Mouse (Mus musculus) neural tube, embryonic 11.5 days (tissue): ENCODE measurements around the gene Jarid2. TPM values are rescaled to one million over a fixed set of nuclear protein-coding genes. Genes with fewer than 3 reads are reported as not detected.
"Not testable (repeated sequence)": the region's sequence is repeated elsewhere in the genome, so short reads cannot be mapped to it uniquely, and the experiment has no call there.

Experiments
- ATAC-seq: fragments of 200-750 bp; cut with Nextera tagmentation; 2 replicates; pipeline ENCODE4 v1.8.0; 2017; ENCODE audit warnings: moderate number of reproducible peaks, mild to moderate bottlenecking, moderate TSS enrichment, moderate library complexity; ENCODE audit not compliant: insufficient read depth, low FRiP score, low TSS enrichment
- DNase-seq: peaks from one replicate; pipeline ENCODE4 v3.0.0-alpha.2; 2015; ENCODE audit warnings: low spot score
- H3K27ac ChIP-seq: fragments of 300-500 bp; sonication (generic); 2 replicates; pipeline ENCODE4 v1.5.1; 2014; ENCODE audit warnings: low read depth, mild to moderate bottlenecking, low read length
- H3K27me3 ChIP-seq: fragments of 300-500 bp; sonication (generic); 2 replicates; pipeline ENCODE4 v1.6.1; 2014; ENCODE audit warnings: mild to moderate bottlenecking, low read length, mixed read lengths; ENCODE audit not compliant: control insufficient read depth, insufficient read depth
- H3K36me3 ChIP-seq: fragments of 300-500 bp; sonication (generic); 2 replicates; pipeline ENCODE4 v1.6.1; 2014; ENCODE audit warnings: mild to moderate bottlenecking, low read length, moderate library complexity, mixed read lengths; ENCODE audit not compliant: control insufficient read depth, insufficient read depth
- H3K4me1 ChIP-seq: fragments of 300-500 bp; sonication (generic); 2 replicates; pipeline ENCODE4 v1.6.1; 2014; ENCODE audit warnings: low read length, mixed read lengths; ENCODE audit not compliant: control insufficient read depth, insufficient read depth
- H3K4me2 ChIP-seq: fragments of 300-500 bp; sonication (generic); 2 replicates; pipeline ENCODE4 v1.6.1; 2014; ENCODE audit warnings: low read depth, mild to moderate bottlenecking, moderate library complexity
- H3K4me3 ChIP-seq: fragments of 300-500 bp; sonication (generic); 2 replicates; pipeline ENCODE4 v1.5.1; 2014; ENCODE audit warnings: low read depth, low read length
- H3K9ac ChIP-seq: fragments of 300-500 bp; sonication (generic); 2 replicates; pipeline ENCODE4 v1.6.1; 2014; ENCODE audit warnings: mild to moderate bottlenecking, low read length
- H3K9me3 ChIP-seq: fragments of 300-500 bp; sonication (generic); 2 replicates; pipeline ENCODE4 v1.6.1; 2016; ENCODE audit warnings: low read length; ENCODE audit not compliant: control insufficient read depth
- WGBS: fragments of 180-500 bp; shearing (Covaris S2); extraction: QIAGEN DNeasy Blood & Tissue Kit; methylation state at CpG from one replicate; pipeline ENCODE4 v1.1.7; 2014; 5-methylcytosine and 5-hydroxymethylcytosine counted together
- polyA plus RNA-seq: library from polyadenylated mRNA; unstranded; fragments of >200 nt; fragmentation: Nextera tagmentation; extraction: Ambion mirVana; gene quantifications from 2 replicates; pipeline ENCODE4 v1.2.1, GENCODE M21; 2014

The Jarid2 gene
- polyA plus RNA-seq, 1 experiment from 2014 or later, result 47.9 TPM

DNA sequence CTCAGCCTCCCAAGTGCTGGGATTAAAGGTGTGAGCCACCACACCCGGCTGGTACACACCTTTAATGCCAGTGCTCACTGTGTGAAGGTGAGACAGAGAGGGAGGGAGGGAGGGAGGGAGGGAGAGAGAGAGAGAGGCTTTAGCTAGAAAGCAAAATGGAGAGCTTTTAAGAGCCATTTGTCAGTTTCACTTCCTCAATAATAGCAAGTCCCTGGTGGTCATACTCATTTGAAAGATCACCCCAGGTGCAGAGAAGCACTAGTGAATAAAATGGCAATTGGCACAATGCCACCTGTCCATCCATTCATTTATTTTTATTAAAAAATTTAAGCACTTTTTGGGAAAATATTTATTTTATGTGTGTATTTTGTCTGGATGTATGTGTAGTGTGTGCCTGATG lies 9.2 kb upstream of the Jarid2 start:
- Histone ChIP-seq H3K4me2 (no peak overlapping the region), H3K36me3 (no peaks in the 10 kb centered on the region), H3K4me1 (no peaks in the 10 kb centered on the region), H3K9me3 (no peaks in the 10 kb centered on the region), H3K27ac (no peak overlapping the region), H3K4me3 (no peak overlapping the region), H3K27me3 (no peaks in the 10 kb centered on the region), H3K9ac (no peak overlapping the region)
- DNase-seq (no peak), ATAC-seq (no peak)
- 84% methylated on average over 1 of the region's 1 CpGs for WGBS

DNA sequence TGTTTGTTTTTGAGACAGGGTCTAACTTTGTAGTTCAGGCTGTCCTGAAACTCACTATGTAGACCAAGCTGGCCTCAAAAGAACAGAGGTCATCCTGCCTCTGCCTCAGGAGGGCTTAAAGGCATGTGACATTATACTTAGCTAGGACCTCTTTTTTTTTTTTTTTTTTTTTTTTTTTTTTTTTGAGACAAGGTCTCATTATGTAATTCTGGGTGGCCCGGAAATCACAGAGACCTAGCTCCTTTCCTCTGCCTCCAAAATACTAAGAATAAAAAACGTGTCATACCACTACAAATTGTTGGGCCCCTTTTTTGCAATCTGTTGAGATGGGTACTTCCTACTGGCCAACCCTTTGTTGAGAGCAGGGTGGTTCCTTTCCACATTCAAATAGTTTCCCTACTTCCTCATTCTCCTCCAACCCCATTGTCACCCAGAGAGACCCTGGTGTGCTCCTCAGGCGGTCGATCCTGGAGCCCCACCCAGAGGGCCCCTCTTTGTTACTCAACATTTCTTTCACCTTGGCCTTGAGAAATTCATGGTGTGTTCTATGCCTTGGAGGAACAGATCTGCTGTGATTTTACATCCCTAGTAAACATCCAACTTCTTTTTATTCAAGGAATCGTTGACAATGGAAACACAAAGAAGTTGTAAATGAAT lies 7.3 kb upstream of the Jarid2 start:
- ATAC-seq (no peak), DNase-seq (no peak)
- Histone ChIP-seq H3K9ac (no peak overlapping the region), H3K9me3 (no peaks in the 10 kb centered on the region), H3K4me2 (no peak overlapping the region), H3K27me3 (no peaks in the 10 kb centered on the region), H3K27ac (no peak overlapping the region), H3K36me3 (no peaks in the 10 kb centered on the region), H3K4me3 (no peak overlapping the region), H3K4me1 (no peaks in the 10 kb centered on the region)
- WGBS, result 71% methylated on average over 5 of the region's 5 CpGs

DNA sequence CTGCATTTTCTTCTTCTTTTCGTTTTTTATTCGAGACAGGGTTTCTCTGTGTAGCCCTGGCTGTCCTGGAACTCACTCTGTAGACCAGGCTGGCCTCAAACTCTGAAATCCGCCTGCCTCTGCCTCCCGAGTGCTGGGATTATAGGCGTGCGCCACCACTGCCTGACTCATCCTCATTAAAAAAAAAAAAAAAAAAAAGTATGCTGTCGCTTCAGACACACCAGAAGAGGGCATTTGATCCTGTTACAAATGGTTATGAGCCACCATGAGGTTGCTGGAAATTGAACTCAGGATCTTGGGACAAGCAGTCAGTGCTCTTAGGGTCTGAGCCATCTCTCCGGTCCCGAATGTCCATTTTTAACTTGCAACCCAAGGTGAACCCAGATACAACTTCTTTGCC lies 5.8 kb upstream of the Jarid2 start:
- H3K27me3 ChIP-seq, ATAC-seq, H3K9ac ChIP-seq, H3K4me1 ChIP-seq, H3K4me3 ChIP-seq, H3K27ac ChIP-seq, DNase-seq, H3K36me3 ChIP-seq, H3K4me2 ChIP-seq, H3K9me3 ChIP-seq: not testable (repeated sequence)
- 87% methylated on average over 9 of the region's 9 CpGs for WGBS

- 22% methylated on average over 1 of the region's 1 CpGs for WGBS
Measured at GRCm38 (mm10) chr13:44728145-44728880, 961 bp upstream of the Jarid2 start.

DNA sequence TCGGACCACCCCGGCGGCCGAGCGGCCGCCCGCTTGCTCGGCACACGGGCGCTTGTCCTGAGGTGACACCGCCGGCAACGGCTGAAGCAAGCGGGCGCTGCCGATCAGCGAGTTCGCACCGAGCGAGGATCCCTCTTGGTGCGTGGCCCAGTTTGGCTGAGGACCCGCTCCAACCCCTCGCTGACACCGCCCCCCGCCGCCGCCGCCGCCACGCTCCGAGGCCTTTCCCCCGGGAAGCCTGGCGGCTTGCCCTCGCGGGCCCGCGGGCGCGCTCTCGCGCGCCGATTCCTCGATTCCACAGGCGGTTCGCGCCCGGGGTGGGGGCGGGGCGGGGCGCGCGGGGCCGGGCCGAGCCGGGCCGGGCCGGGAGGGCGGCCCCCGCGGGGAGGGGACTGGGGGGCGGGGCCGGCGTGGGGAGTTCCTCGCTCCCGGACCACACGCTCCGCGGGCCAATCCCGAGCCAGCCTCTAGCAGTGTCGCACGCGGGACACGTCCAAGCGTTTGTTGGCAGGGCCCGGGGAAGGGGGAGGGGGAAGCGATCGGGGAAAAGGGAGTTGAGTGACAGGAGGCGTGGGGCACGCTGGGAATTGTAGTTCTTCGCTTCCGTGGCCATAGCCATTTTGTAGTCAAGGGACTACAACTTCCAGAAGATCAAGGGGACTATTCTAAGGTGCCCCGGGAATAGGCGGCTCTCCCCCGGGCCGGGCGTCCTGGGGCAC lies 1.0 kb downstream of the Jarid2 start:
- DNase-seq, result peak; percentile 98
- under 1% methylated on average over 57 of the region's 87 CpGs for WGBS

More at GRCm38 (mm10) chr13:44728145-44728880, 961 bp upstream of the Jarid2 start:
- ATAC-seq (no peak), DNase-seq (no peak)
- Histone ChIP-seq H3K4me1 (peaks cover 3% of the 10 kb centered on the region), H3K27ac (no peak overlapping the region), H3K36me3 (no peaks in the 10 kb centered on the region), H3K27me3 (no peaks in the 10 kb centered on the region), H3K4me3 (no peak overlapping the region), H3K9me3 (no peaks in the 10 kb centered on the region), H3K4me2 (no peak overlapping the region), H3K9ac (no peak overlapping the region)

DNA sequence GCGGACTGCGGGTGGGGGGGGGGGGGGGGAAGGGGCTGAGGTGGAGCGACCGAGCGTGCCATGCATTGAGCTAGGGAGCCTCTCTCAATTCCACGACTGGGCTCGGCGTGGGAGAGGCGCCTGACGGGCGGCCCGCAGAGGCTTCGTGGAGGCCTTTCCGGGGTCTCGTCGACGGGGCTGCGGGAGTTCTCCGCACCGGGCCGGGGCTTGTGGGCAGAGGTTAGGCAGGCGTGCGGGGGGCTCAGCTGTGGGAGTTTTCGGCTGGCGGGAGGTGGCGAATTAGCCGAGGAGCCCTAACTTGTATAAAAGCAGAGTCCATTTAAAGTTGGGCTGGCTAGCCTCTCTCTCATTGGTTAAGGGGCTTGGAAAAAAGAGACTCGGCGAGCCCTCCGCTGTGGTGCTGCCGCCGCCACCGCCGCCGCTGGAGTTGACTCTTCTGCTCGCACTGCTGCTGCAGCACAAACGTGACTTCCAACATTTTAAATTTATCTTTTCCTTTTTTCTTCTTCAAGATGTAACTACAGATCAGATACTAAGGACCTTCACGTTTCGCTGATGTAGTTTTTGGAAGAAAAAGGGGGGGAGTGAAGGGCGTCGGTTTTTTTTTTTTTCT lies 1.8 kb downstream of the Jarid2 start:
- Histone ChIP-seq H3K4me3 (peak overlapping the region; percentile 72), H3K4me1 (peaks cover 15% of the 10 kb centered on the region)
- ATAC-seq, result peak; percentile 68

More for the DNA sequence above, 1.0 kb downstream of the Jarid2 start:
- H3K4me1 ChIP-seq, result peaks cover 15% of the 10 kb centered on the region
- peak; percentile 96 for ATAC-seq
- peak overlapping the region; percentile 72 for H3K4me3 ChIP-seq
- H3K27ac ChIP-seq, result peak overlapping the region; percentile 85
- no peaks in the 10 kb centered on the region for H3K27me3 ChIP-seq
- H3K36me3 ChIP-seq, result no peaks in the 10 kb centered on the region
- no peaks in the 10 kb centered on the region for H3K9me3 ChIP-seq
- H3K9ac ChIP-seq, result peak overlapping the region; percentile 84
- H3K4me2 ChIP-seq, result peak overlapping the region; percentile 97

DNA sequence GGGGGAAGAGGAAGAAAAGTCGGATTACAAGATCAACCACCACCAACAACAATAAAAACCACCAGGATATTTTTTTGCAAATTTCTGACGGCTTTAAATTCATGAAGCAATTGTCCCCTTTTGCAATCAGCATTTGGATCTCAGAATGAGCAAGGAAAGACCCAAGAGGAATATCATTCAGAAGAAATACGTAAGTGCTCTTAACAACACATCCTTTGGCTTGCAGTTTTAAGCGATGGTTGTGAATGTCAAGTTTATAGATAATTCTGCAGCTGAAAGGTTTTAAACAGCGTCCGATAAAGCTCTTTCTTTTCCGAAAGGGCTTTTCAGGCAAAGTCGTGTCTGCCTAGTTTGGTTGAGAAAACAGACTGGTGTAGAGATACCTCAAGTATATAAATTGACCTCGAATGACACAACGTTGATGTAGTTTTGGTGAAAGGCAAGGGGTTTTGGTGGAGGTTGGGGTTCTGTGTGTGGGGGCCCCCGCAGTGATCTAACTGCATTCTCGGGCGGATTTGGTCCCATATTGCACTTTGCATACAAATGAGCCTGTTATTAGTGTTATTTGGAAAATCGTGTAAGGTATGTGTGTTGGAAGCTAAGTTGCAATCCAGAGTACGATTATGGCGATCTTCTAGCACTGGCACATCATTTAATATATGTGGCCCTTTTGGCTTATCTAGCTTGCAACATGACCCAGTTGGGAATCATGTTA lies 2.6 kb downstream of the Jarid2 start:
- Histone ChIP-seq H3K9me3 (no peaks in the 10 kb centered on the region), H3K4me1 (peaks cover 15% of the 10 kb centered on the region), H3K27me3 (no peaks in the 10 kb centered on the region), H3K4me3 (peak overlapping the region; percentile 72), H3K4me2 (peak overlapping the region; percentile 73), H3K27ac (0 out of 2 replicates have a peak overlapping the region, but pooled peaks have one; percentile 20), H3K9ac (peak overlapping the region; percentile 80), H3K36me3 (no peaks in the 10 kb centered on the region)
- DNase-seq (no peak), ATAC-seq (no peak)
- under 1% methylated on average over 16 of the region's 16 CpGs for WGBS

More for the DNA sequence above, 1.8 kb downstream of the Jarid2 start:
- under 1% methylated on average over 41 of the region's 41 CpGs for WGBS
- DNase-seq, result peak; percentile 85
- no peaks in the 10 kb centered on the region for H3K36me3 ChIP-seq
- peak overlapping the region; percentile 84 for H3K9ac ChIP-seq
- H3K27me3 ChIP-seq, result no peaks in the 10 kb centered on the region
- H3K9me3 ChIP-seq, result no peaks in the 10 kb centered on the region
- H3K4me2 ChIP-seq, result peak overlapping the region; percentile 73
- peak overlapping the region; percentile 85 for H3K27ac ChIP-seq

GRCm38 (mm10) chr13:44732442-44732974 lies 3.2 kb downstream of the Jarid2 start:
- Histone ChIP-seq H3K27ac (no peak overlapping the region), H3K4me3 (peak overlapping the region; percentile 72), H3K4me2 (peak overlapping the region; percentile 73), H3K4me1 (peaks cover 15% of the 10 kb centered on the region), H3K9me3 (no peaks in the 10 kb centered on the region), H3K36me3 (no peaks in the 10 kb centered on the region), H3K9ac (peak overlapping the region; percentile 80), H3K27me3 (no peaks in the 10 kb centered on the region)
- no peak for DNase-seq
- 1% methylated on average over 7 of the region's 7 CpGs for WGBS
- no peak for ATAC-seq
